Mouse (Mus musculus) cerebellum, adult 11-12 months (tissue): ENCODE data around the gene S100a11.

Experiments used
- DNase-seq: peaks from one replicate; pipeline ENCODE4 v3.0.0; 2022

Gene S100a11

GRCm38 (mm10) chr3:93563216-93563615 is 42.9 kb downstream of the S100a11 start:
- no peak for DNase-seq

- no peak for DNase-seq
Measured at GRCm38 (mm10) chr3:93566892-93567291, 46.6 kb downstream of the S100a11 start.

DNA sequence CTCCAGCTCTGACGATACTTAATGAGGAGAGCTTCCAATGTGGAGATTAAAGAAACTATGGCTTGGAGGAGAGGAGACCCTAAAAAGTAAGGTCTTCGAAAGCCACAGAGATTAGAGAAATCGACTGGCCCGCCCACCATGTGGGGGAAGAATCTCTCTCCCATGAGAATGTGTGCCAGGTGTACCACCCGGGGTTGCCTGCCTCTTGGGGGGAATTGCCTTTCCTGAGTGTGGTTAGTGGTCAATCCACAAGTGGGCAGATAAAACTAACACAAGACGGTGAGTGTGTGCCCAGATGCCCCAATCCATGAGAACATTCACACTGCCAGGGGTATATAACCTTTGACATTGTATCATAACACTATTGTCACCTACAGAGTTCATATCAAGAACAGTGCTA is 47.4 kb downstream of the S100a11 start:
- DNase-seq, result no peak

DNA sequence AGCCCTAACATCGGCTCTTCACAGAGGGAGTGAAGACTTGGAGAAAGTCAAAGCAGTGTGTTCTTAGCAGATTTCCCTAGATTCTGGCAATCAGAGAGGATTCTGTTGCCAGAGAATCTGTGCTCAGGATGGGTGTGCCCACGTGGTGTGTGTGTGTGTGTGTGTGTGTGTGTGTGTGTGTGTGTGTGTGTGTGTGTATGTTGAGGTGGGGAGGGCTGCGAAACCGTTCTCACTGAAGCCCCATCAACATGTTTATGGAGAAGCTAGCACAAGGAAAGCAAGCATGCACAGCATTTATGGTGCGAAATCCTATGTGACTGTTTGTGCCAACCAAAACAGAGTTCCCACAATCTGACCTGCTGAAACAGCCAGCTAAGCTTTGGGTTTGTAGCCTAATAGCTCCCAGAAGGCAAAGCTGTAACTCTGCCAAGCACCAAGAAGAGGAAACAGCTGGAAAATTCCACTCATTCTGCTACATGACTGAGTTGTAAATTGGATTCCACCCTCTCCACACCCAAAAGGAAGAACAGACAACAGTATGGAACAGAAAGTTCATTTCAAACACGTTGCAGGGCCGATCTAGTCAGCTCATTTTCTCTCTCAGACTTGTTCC is 48.2 kb downstream of the S100a11 start:
- DNase-seq, result no peak

DNA sequence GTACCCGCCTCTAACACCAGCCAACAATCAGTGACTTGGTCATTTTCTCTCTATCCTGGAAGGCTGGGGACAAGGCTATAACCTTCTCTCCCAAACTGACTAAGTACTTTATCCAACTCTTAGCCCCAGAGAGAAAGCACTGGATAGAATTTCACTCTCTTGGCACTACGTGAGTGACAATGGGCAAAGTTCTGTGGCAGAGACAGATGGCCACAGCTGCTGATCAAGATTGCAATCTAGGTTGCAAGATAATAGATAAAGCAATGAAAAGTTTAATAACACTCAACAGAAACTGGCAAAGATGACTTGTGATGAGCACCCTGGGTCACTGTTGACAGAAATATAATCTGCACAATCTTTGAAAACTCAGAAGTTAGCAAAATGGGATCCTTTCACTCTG is 48.8 kb downstream of the S100a11 start:
- DNase-seq, result no peak

DNA sequence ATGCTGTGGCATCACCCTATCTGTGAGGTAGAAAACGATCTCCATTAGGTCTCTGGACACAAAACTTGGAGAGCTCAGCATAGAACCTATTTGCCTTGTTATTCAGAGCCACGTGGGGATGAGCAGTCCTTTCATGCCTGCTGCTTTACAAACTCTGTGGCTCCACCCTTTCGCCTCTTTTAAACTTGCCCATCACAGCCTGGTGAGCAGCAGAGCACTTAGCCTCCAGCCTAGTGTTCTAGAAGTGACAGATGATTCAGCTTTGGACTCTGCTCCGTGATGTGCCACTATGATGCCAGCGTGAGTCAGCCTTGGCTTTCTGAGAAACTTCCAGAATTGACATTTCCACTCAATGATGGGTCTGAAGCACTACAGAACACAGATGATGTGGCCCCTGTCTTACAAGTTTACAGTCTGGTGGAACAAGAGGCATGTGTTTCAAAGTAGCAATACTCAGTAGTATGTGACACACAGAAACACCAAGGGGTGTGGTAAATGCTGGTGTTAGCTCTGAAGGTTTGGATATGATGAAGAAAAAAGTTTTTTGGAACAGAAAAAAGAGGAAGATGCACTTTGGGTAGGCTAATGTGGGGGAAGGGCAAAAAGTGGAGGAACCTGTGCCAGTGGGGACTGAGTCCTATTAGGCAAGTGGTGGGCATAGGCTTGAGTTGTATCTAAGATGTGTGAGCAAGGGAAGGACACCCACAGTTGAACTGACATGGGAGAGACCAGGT is 51.9 kb downstream of the S100a11 start:
- no peak for DNase-seq
